Mouse (Mus musculus) embryonic facial prominence, embryonic 13.5 days (tissue): Measurements from ENCODE around the gene Tnfaip6. TPM values are rescaled to one million over a fixed set of nuclear protein-coding genes. Genes with fewer than 3 reads are reported as not detected.
"Not testable (repeated sequence)": the region's sequence is repeated elsewhere in the genome, so short reads cannot be mapped to it uniquely, and the experiment has no call there.

Source experiments
- ATAC-seq: fragments of 200-750 bp; cut with Nextera tagmentation; 2 replicates; pipeline ENCODE4 v1.8.0; 2017; ENCODE audit warnings: low read depth; ENCODE audit not compliant: insufficient number of reproducible peaks, insufficient read depth, low FRiP score, low TSS enrichment
- H3K27ac ChIP-seq: fragments of 300-500 bp; sonication (generic); 2 replicates; pipeline ENCODE4 v1.5.1; 2015; ENCODE audit warnings: moderate library complexity, mild to moderate bottlenecking, inconsistent platforms
- H3K27me3 ChIP-seq: fragments of 300-500 bp; sonication (generic); 2 replicates; pipeline ENCODE4 v1.6.1; 2015; ENCODE audit warnings: mild to moderate bottlenecking, inconsistent platforms
- H3K36me3 ChIP-seq: fragments of 300-500 bp; sonication (generic); 2 replicates; pipeline ENCODE4 v1.6.1; 2015; ENCODE audit warnings: mild to moderate bottlenecking, inconsistent platforms
- H3K4me1 ChIP-seq: fragments of 300-500 bp; sonication (generic); 2 replicates; pipeline ENCODE4 v1.6.1; 2015; ENCODE audit warnings: inconsistent platforms
- H3K4me2 ChIP-seq: fragments of 300-500 bp; sonication (generic); 2 replicates; pipeline ENCODE4 v1.6.1; 2015; ENCODE audit warnings: moderate library complexity, mild to moderate bottlenecking, inconsistent platforms
- H3K4me3 ChIP-seq: fragments of 300-500 bp; sonication (generic); 2 replicates; pipeline ENCODE4 v1.5.1; 2015; ENCODE audit warnings: mild to moderate bottlenecking, inconsistent platforms
- H3K9ac ChIP-seq: fragments of 300-500 bp; sonication (generic); 2 replicates; pipeline ENCODE4 v1.6.1; 2015; ENCODE audit warnings: mild to moderate bottlenecking, inconsistent platforms
- H3K9me3 ChIP-seq: fragments of 300-500 bp; sonication (generic); 2 replicates; pipeline ENCODE4 v1.6.1; 2016; ENCODE audit warnings: inconsistent platforms
- whole genome bisulfite sequencing: fragments of 180-500 bp; shearing (Covaris S2); methylation state at CpG from one replicate; pipeline ENCODE4 v1.1.7; 2015; ENCODE audit warnings: mixed read lengths; 5-methylcytosine and 5-hydroxymethylcytosine counted together
- polyA plus RNA-seq: library from polyadenylated mRNA; unstranded; fragments of >200 nt; fragmentation: Nextera tagmentation; extraction: Ambion mirVana; gene quantifications from 2 replicates; pipeline ENCODE4 v1.2.1, GENCODE M21; 2015

Tnfaip6 gene
- polyA plus RNA-seq: 78.4 and 82.0 TPM in 2 replicates

DNA sequence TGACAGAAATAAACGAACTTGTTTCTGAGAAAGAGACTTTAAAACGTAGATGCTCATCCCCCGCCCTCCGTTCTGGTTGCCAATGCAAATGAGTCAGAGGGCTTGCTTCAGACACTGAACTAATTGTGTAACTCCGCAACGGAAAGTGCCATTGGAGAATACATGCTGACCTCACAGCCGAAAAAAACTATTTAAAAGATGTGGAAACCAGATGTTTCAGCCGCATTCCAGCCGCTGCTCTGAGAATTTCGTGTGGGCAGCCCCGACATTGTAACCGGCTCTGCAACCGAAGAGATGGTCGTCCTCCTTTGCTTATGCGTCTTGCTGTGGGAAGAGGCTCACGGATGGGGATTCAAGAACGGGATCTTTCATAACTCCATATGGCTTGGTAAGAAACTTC is at the start of gene Tnfaip6:
TSS of gene Tnfaip6 (plus strand) at position 128 of the 400 bp plus-strand sequence.
- Histone ChIP-seq H3K4me1 (peaks cover 19% of the 10 kb centered on the region; the same call in 1 of the 2 replicates), H3K36me3 (no peaks in the 10 kb centered on the region), H3K4me3 (peak within 1 kb of the TSS; percentile 55), H3K9ac (peak within 1 kb of the TSS; percentile 76), H3K27me3 (no peaks in the 10 kb centered on the region), H3K4me2 (peak within 1 kb of the TSS; percentile 56), H3K27ac (peak within 1 kb of the TSS; percentile 87), H3K9me3 (no peaks in the 10 kb centered on the region)
- WGBS: under 1% methylated on average over 17 of the region's 17 CpGs
- ATAC-seq: peak; percentile 58; the same call in 1 of the 2 replicates

- H3K4me1 ChIP-seq: no peaks in the 10 kb centered on the region
- H3K27me3 ChIP-seq: no peaks in the 10 kb centered on the region
- WGBS: 73% methylated on average over 2 of the region's 2 CpGs
- no peak overlapping the region for H3K27ac ChIP-seq
- H3K36me3 ChIP-seq: no peaks in the 10 kb centered on the region
- no peak overlapping the region for H3K9ac ChIP-seq
- no peak overlapping the region for H3K4me2 ChIP-seq
- no peak overlapping the region for H3K4me3 ChIP-seq
- ATAC-seq: no peak
- H3K9me3 ChIP-seq: no peaks in the 10 kb centered on the region
These were observed 48.2 kb upstream of the Tnfaip6 start for GRCm38 (mm10) chr2:51989559-51989958.

DNA sequence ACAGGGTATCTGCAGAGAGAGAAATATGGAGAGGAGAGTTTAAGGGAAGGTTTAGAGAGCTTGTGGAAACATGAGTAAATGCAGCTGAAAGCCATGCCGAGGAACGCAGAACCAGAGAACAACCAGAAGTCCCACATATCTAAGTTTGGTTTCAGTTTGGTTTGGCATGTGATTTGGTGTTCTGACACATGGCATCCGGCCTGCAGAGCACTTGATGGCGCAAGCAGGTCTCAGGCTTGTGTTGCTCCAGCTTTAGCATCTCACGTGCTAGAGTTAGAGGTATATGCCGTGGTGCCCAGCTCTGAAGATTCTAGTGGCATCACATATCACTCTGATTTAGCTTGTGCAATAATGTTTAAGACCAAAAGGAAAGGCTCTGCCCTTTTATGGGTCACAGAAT is 46.4 kb upstream of the Tnfaip6 start:
- no peaks in the 10 kb centered on the region for H3K36me3 ChIP-seq
- no peak overlapping the region for H3K4me3 ChIP-seq
- no peak overlapping the region for H3K9ac ChIP-seq
- 83% methylated on average over 6 of the region's 6 CpGs for WGBS
- no peak overlapping the region for H3K4me2 ChIP-seq
- no peak for ATAC-seq
- H3K27ac ChIP-seq: no peak overlapping the region
- H3K27me3 ChIP-seq: no peaks in the 10 kb centered on the region
- H3K9me3 ChIP-seq: no peaks in the 10 kb centered on the region
- no peaks in the 10 kb centered on the region for H3K4me1 ChIP-seq

GRCm38 (mm10) chr2:51999996-52000395 is 37.8 kb upstream of the Tnfaip6 start:
- Histone ChIP-seq H3K9me3 (no peaks in the 10 kb centered on the region), H3K4me3 (no peak overlapping the region), H3K4me2 (no peak overlapping the region), H3K4me1 (peaks cover 4% of the 10 kb centered on the region; the same call in 1 of the 2 replicates), H3K36me3 (no peaks in the 10 kb centered on the region), H3K27me3 (no peaks in the 10 kb centered on the region), H3K27ac (no peak overlapping the region), H3K9ac (no peak overlapping the region)
- no peak for ATAC-seq
- WGBS: 63% methylated on average over 7 of the region's 7 CpGs

DNA sequence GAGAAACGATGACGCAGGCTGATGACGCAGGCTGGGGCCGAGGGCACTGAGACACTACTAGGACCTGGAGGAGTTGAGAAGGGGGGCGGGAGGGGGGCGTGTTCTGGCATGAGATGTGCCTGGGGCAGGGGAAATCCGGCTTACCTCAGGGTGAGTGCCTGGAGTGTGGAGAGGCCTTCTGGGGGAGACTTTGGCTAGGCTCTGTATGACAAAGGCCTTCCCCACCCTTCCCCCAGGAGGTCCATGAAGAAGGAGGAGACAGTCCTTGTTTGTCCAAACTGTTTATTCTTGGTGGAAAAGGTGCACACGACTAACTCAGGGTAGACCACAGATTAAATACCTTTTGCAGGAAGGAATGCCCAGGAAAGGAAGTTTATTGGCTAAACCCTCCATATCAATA is 36.3 kb upstream of the Tnfaip6 start:
- no peaks in the 10 kb centered on the region for H3K27me3 ChIP-seq
- no peak overlapping the region for H3K4me3 ChIP-seq
- H3K4me1 ChIP-seq: peaks cover 14% of the 10 kb centered on the region
- H3K9ac ChIP-seq: no peak overlapping the region
- no peak for ATAC-seq
- no peak overlapping the region for H3K4me2 ChIP-seq
- WGBS: 82% methylated on average over 8 of the region's 8 CpGs
- no peaks in the 10 kb centered on the region for H3K36me3 ChIP-seq
- H3K9me3 ChIP-seq: no peaks in the 10 kb centered on the region
- H3K27ac ChIP-seq: no peak overlapping the region

- not testable (repeated sequence) for H3K27ac ChIP-seq, H3K9me3 ChIP-seq, H3K36me3 ChIP-seq, H3K4me3 ChIP-seq, H3K27me3 ChIP-seq, H3K4me2 ChIP-seq, H3K9ac ChIP-seq, ATAC-seq
- 86% methylated on average over 10 of the region's 10 CpGs for WGBS
- peaks cover 19% of the 10 kb centered on the region for H3K4me1 ChIP-seq
These were observed 35.5 kb upstream of the Tnfaip6 start for GRCm38 (mm10) chr2:52002299-52002698.

DNA sequence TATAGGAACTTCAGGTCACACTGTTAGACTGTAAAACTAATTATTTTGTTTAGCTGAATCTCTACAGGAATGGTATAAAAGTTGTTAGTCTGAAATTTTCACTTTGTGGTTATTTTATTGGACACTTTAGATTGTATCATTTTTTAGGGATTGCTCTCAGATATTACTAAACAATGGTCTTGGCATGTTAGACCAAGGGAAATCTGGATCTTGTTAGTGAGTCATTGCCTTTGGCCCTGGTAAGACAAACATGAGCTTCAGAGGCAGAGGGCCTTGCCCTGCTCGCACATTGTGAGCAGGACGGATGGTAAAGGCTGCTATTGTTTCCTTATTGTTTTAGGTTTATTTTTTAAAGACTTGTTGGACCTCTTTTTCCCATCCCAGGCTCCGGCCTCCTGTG is 31.4 kb upstream of the Tnfaip6 start:
- Histone ChIP-seq H3K27ac (no peak overlapping the region), H3K9me3 (no peaks in the 10 kb centered on the region), H3K9ac (no peak overlapping the region), H3K4me2 (no peak overlapping the region), H3K27me3 (no peaks in the 10 kb centered on the region), H3K4me1 (peaks cover 19% of the 10 kb centered on the region), H3K4me3 (no peak overlapping the region), H3K36me3 (no peaks in the 10 kb centered on the region)
- no peak for ATAC-seq
- WGBS: 25% methylated on average over 3 of the region's 3 CpGs

GRCm38 (mm10) chr2:52011820-52012219 is 26.0 kb upstream of the Tnfaip6 start:
- 83% methylated on average over 3 of the region's 3 CpGs for WGBS
- H3K27me3 ChIP-seq, H3K4me1 ChIP-seq, H3K9me3 ChIP-seq, H3K4me3 ChIP-seq, ATAC-seq, H3K9ac ChIP-seq, H3K4me2 ChIP-seq, H3K27ac ChIP-seq, H3K36me3 ChIP-seq: not testable (repeated sequence)

GRCm38 (mm10) chr2:52013306-52013820 is 24.4 kb upstream of the Tnfaip6 start:
- Histone ChIP-seq H3K36me3 (no peaks in the 10 kb centered on the region), H3K27me3 (no peaks in the 10 kb centered on the region), H3K9me3 (no peaks in the 10 kb centered on the region), H3K27ac (no peak overlapping the region), H3K4me3 (no peak overlapping the region), H3K4me2 (no peak overlapping the region), H3K4me1 (0 out of 2 replicates have a peak, but pooled peaks cover 5% of the 10 kb centered on the region), H3K9ac (no peak overlapping the region)
- WGBS: 69% methylated on average over 9 of the region's 9 CpGs
- ATAC-seq: no peak

- WGBS: 35% methylated on average over 7 of the region's 7 CpGs
- H3K36me3 ChIP-seq: no peaks in the 10 kb centered on the region
These were observed 21.4 kb upstream of the Tnfaip6 start for GRCm38 (mm10) chr2:52016361-52016760.

GRCm38 (mm10) chr2:52027061-52027460 is 10.7 kb upstream of the Tnfaip6 start:
- ATAC-seq: no peak
- no peaks in the 10 kb centered on the region for H3K4me1 ChIP-seq
- 71% methylated on average over 4 of the region's 4 CpGs for WGBS
- no peaks in the 10 kb centered on the region for H3K27me3 ChIP-seq
- H3K36me3 ChIP-seq: no peaks in the 10 kb centered on the region
- H3K4me2 ChIP-seq: no peak overlapping the region
- H3K27ac ChIP-seq: no peak overlapping the region
- H3K4me3 ChIP-seq: no peak overlapping the region
- no peak overlapping the region for H3K9ac ChIP-seq
- no peaks in the 10 kb centered on the region for H3K9me3 ChIP-seq

More at GRCm38 (mm10) chr2:52016361-52016760, 21.4 kb upstream of the Tnfaip6 start:
- Histone ChIP-seq H3K9me3 (no peaks in the 10 kb centered on the region), H3K9ac (no peak overlapping the region), H3K27me3 (no peaks in the 10 kb centered on the region), H3K4me2 (no peak overlapping the region), H3K4me3 (no peak overlapping the region), H3K4me1 (0 out of 2 replicates have a peak, but pooled peaks cover 5% of the 10 kb centered on the region), H3K27ac (no peak overlapping the region)
- ATAC-seq: no peak

DNA sequence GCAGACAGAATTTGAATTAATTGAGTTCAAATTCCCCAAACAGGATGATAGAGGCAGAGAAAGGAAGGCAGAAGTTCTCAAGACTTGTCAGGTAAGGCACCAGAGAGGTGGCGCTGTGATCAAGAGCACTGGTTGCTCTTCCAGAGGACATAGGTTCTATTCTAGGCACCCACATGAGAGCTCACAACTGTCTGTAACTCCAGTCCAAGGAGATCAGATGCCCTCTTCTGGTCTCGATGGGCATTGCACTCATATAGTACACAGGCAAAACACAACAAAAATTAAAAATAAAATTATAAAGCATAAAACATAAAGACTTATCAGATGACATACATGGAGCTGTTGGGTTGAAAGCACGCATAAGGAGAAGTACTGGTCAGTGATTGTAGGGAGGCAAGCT is 8.4 kb upstream of the Tnfaip6 start:
- WGBS: 87% methylated on average over 3 of the region's 3 CpGs
- no peak overlapping the region for H3K27ac ChIP-seq
- ATAC-seq: no peak

More for the DNA sequence above, 8.4 kb upstream of the Tnfaip6 start:
- no peaks in the 10 kb centered on the region for H3K9me3 ChIP-seq
- no peak overlapping the region for H3K9ac ChIP-seq
- H3K4me3 ChIP-seq: no peak overlapping the region
- no peaks in the 10 kb centered on the region for H3K27me3 ChIP-seq
- H3K4me2 ChIP-seq: no peak overlapping the region
- no peaks in the 10 kb centered on the region for H3K4me1 ChIP-seq
- no peaks in the 10 kb centered on the region for H3K36me3 ChIP-seq
